Mouse (Mus musculus): ENCODE measurements around the gene Fam104a. TPM values are rescaled to one million over a fixed set of nuclear protein-coding genes. Genes with fewer than 3 reads are reported as not detected.

Gene Fam104a
- polyA plus RNA-seq, 1 experiment from 2014 or later: 53.7 TPM

GRCm38 (mm10) chr11:113674595-113674994, 9.4 kb downstream of the Fam104a start:
- Histone ChIP-seq H3K27ac (ENCODE audit: low read depth, low read length) (no peak overlapping the region), H3K27me3 (replicated peaks; ENCODE audit: control insufficient read depth, insufficient read depth, low read length) (no peaks in the 10 kb centered on the region), H3K9me3 (replicated peaks; ENCODE audit: control insufficient read depth, low read length) (no peaks in the 10 kb centered on the region), H3K4me1 (ENCODE audit: control insufficient read depth, insufficient read depth, low read length) (no peaks in the 10 kb centered on the region), H3K4me3 (ENCODE audit: low read depth, low read length) (no peak overlapping the region), H3K4me2 (ENCODE audit: low read length) (no peak overlapping the region), H3K9ac (ENCODE audit: low read length) (no peak overlapping the region), H3K36me3 (ENCODE audit: control insufficient read depth, insufficient read depth, low read length) (peaks cover 44% of the 10 kb centered on the region)
- DNase-seq (ENCODE audit: low spot score) (no peak), ATAC-seq (no peak)
- WGBS: 85% methylated on average over 5 of the region's 5 CpGs

GRCm38 (mm10) chr11:113673614-113674013, 10.3 kb downstream of the Fam104a start:
- Histone ChIP-seq H3K9ac (ENCODE audit: low read length) (no peak overlapping the region), H3K4me1 (ENCODE audit: control insufficient read depth, insufficient read depth, low read length) (no peaks in the 10 kb centered on the region), H3K27me3 (replicated peaks; ENCODE audit: control insufficient read depth, insufficient read depth, low read length) (no peaks in the 10 kb centered on the region), H3K36me3 (ENCODE audit: control insufficient read depth, insufficient read depth, low read length) (peaks cover 49% of the 10 kb centered on the region), H3K27ac (ENCODE audit: low read depth, low read length) (0 out of 2 replicates have a peak overlapping the region, but pooled peaks have one; percentile 1), H3K4me3 (ENCODE audit: low read depth, low read length) (no peak overlapping the region), H3K9me3 (replicated peaks; ENCODE audit: control insufficient read depth, low read length) (no peaks in the 10 kb centered on the region), H3K4me2 (ENCODE audit: low read length) (no peak overlapping the region)
- DNase-seq (ENCODE audit: low spot score): peak; percentile 43
- ATAC-seq: no peak
- WGBS: 71% methylated on average over 4 of the region's 4 CpGs

DNA sequence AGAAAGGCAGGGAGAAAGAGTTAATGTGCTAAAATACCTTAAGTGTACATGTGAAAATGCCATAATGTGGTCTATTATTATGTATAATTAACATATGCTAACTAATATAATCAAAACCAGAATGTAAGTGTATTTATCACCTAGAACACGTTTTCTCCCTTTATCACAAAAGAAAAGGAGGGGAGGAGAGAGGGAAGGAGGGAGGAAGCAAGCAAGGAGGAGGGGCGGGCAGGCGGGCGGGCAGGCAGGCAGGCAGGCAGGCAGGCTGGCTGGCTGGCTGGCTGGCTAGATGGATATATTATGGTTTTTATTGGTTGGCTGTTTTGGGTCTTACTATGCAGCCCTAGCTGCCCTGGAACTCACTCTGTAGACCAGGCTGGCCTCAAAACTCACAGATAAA, 14.2 kb downstream of the Fam104a start:
- WGBS: 78% methylated on average over 4 of the region's 4 CpGs
- H3K9me3 ChIP-seq (replicated peaks; ENCODE audit: control insufficient read depth, low read length): no peaks in the 10 kb centered on the region
- H3K36me3 ChIP-seq (ENCODE audit: control insufficient read depth, insufficient read depth, low read length): peaks cover 43% of the 10 kb centered on the region
- no peaks in the 10 kb centered on the region; the same call in 1 of the 2 replicates for H3K4me1 ChIP-seq (ENCODE audit: control insufficient read depth, insufficient read depth, low read length)
- DNase-seq (ENCODE audit: low spot score): no peak
- H3K27me3 ChIP-seq (replicated peaks; ENCODE audit: control insufficient read depth, insufficient read depth, low read length): no peaks in the 10 kb centered on the region
- H3K4me3 ChIP-seq (ENCODE audit: low read depth, low read length): no peak overlapping the region
- ATAC-seq: no peak
- H3K27ac ChIP-seq (ENCODE audit: low read depth, low read length): no peak overlapping the region
- no peak overlapping the region for H3K4me2 ChIP-seq (ENCODE audit: low read length)
- no peak overlapping the region for H3K9ac ChIP-seq (ENCODE audit: low read length)

GRCm38 (mm10) chr11:113668857-113669256, 15.1 kb downstream of the Fam104a start:
- WGBS: 93% methylated on average over 5 of the region's 5 CpGs
- H3K4me1 ChIP-seq (ENCODE audit: control insufficient read depth, insufficient read depth, low read length): no peaks in the 10 kb centered on the region; the same call in 1 of the 2 replicates

GRCm38 (mm10) chr11:113667704-113668103, 16.3 kb downstream of the Fam104a start:
- no peak for ATAC-seq
- 87% methylated on average over 4 of the region's 4 CpGs for WGBS
- no peaks in the 10 kb centered on the region for H3K9me3 ChIP-seq (replicated peaks; ENCODE audit: control insufficient read depth, low read length)
- no peak overlapping the region for H3K4me2 ChIP-seq (ENCODE audit: low read length)
- no peaks in the 10 kb centered on the region; the same call in 1 of the 2 replicates for H3K4me1 ChIP-seq (ENCODE audit: control insufficient read depth, insufficient read depth, low read length)
- no peak overlapping the region for H3K9ac ChIP-seq (ENCODE audit: low read length)
- H3K36me3 ChIP-seq (ENCODE audit: control insufficient read depth, insufficient read depth, low read length): peaks cover 46% of the 10 kb centered on the region
- no peak overlapping the region for H3K27ac ChIP-seq (ENCODE audit: low read depth, low read length)
- no peaks in the 10 kb centered on the region for H3K27me3 ChIP-seq (replicated peaks; ENCODE audit: control insufficient read depth, insufficient read depth, low read length)
- H3K4me3 ChIP-seq (ENCODE audit: low read depth, low read length): no peak overlapping the region
- DNase-seq (ENCODE audit: low spot score): no peak

More at GRCm38 (mm10) chr11:113668857-113669256, 15.1 kb downstream of the Fam104a start:
- no peak overlapping the region for H3K4me3 ChIP-seq (ENCODE audit: low read depth, low read length)
- H3K4me2 ChIP-seq (ENCODE audit: low read length): no peak overlapping the region
- no peak overlapping the region for H3K27ac ChIP-seq (ENCODE audit: low read depth, low read length)
- H3K9ac ChIP-seq (ENCODE audit: low read length): no peak overlapping the region
- peaks cover 43% of the 10 kb centered on the region for H3K36me3 ChIP-seq (ENCODE audit: control insufficient read depth, insufficient read depth, low read length)
- H3K27me3 ChIP-seq (replicated peaks; ENCODE audit: control insufficient read depth, insufficient read depth, low read length): no peaks in the 10 kb centered on the region
- no peaks in the 10 kb centered on the region for H3K9me3 ChIP-seq (replicated peaks; ENCODE audit: control insufficient read depth, low read length)
- DNase-seq (ENCODE audit: low spot score): no peak
- ATAC-seq: no peak

GRCm38 (mm10) chr11:113667122-113667521, 16.8 kb downstream of the Fam104a start:
- Histone ChIP-seq H3K4me3 (ENCODE audit: low read depth, low read length) (no peak overlapping the region), H3K36me3 (ENCODE audit: control insufficient read depth, insufficient read depth, low read length) (peaks cover 51% of the 10 kb centered on the region), H3K9me3 (replicated peaks; ENCODE audit: control insufficient read depth, low read length) (no peaks in the 10 kb centered on the region), H3K4me1 (ENCODE audit: control insufficient read depth, insufficient read depth, low read length) (no peaks in the 10 kb centered on the region; the same call in 1 of the 2 replicates), H3K9ac (ENCODE audit: low read length) (no peak overlapping the region), H3K27ac (ENCODE audit: low read depth, low read length) (no peak overlapping the region), H3K27me3 (replicated peaks; ENCODE audit: control insufficient read depth, insufficient read depth, low read length) (no peaks in the 10 kb centered on the region), H3K4me2 (ENCODE audit: low read length) (no peak overlapping the region)
- ATAC-seq (no peak), DNase-seq (ENCODE audit: low spot score) (peak; percentile 43)
- WGBS: 69% methylated on average over 2 of the region's 2 CpGs

GRCm38 (mm10) chr11:113666648-113667047, 17.3 kb downstream of the Fam104a start:
- H3K27ac ChIP-seq (ENCODE audit: low read depth, low read length): peak overlapping the region; percentile 27; the same call in 1 of the 2 replicates
- no peaks in the 10 kb centered on the region; the same call in 1 of the 2 replicates for H3K4me1 ChIP-seq (ENCODE audit: control insufficient read depth, insufficient read depth, low read length)
- peaks cover 55% of the 10 kb centered on the region for H3K36me3 ChIP-seq (ENCODE audit: control insufficient read depth, insufficient read depth, low read length)
- H3K4me3 ChIP-seq (ENCODE audit: low read depth, low read length): no peak overlapping the region
- no peak overlapping the region for H3K9ac ChIP-seq (ENCODE audit: low read length)
- H3K4me2 ChIP-seq (ENCODE audit: low read length): no peak overlapping the region
- WGBS: 66% methylated on average over 10 of the region's 10 CpGs
- no peak for ATAC-seq
- H3K27me3 ChIP-seq (replicated peaks; ENCODE audit: control insufficient read depth, insufficient read depth, low read length): no peaks in the 10 kb centered on the region
- no peaks in the 10 kb centered on the region for H3K9me3 ChIP-seq (replicated peaks; ENCODE audit: control insufficient read depth, low read length)
- no peak for DNase-seq (ENCODE audit: low spot score)

GRCm38 (mm10) chr11:113666205-113666604, 17.8 kb downstream of the Fam104a start:
- 87% methylated on average over 6 of the region's 6 CpGs for WGBS
- Histone ChIP-seq H3K27ac (ENCODE audit: low read depth, low read length) (no peak overlapping the region), H3K36me3 (ENCODE audit: control insufficient read depth, insufficient read depth, low read length) (peaks cover 55% of the 10 kb centered on the region), H3K4me2 (ENCODE audit: low read length) (no peak overlapping the region), H3K4me1 (ENCODE audit: control insufficient read depth, insufficient read depth, low read length) (no peaks in the 10 kb centered on the region; the same call in 1 of the 2 replicates), H3K9me3 (replicated peaks; ENCODE audit: control insufficient read depth, low read length) (no peaks in the 10 kb centered on the region), H3K9ac (ENCODE audit: low read length) (no peak overlapping the region), H3K4me3 (ENCODE audit: low read depth, low read length) (no peak overlapping the region), H3K27me3 (replicated peaks; ENCODE audit: control insufficient read depth, insufficient read depth, low read length) (no peaks in the 10 kb centered on the region)
- ATAC-seq: no peak
- no peak for DNase-seq (ENCODE audit: low spot score)

DNA sequence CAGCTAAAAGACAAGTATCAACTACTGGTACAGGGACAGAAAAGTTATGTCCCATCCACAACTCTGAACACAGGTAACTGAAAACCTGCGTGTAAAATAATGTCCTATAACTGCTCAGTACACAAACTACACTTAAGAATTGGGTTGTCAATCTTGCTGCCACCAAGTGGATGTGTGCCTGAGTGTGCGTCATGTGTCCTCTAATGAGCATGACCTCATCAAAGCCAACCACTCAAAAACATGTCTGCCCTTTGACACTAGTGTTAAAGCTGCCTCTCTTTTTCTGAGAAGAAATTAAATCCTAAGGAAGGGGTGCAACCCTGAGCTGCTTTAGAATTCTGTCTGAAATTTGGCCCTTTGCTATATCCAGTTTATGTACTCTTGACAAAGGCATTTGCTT, 19.7 kb downstream of the Fam104a start:
- Histone ChIP-seq H3K36me3 (ENCODE audit: control insufficient read depth, insufficient read depth, low read length) (peaks cover 67% of the 10 kb centered on the region), H3K9ac (ENCODE audit: low read length) (no peak overlapping the region), H3K4me3 (ENCODE audit: low read depth, low read length) (no peak overlapping the region), H3K4me1 (ENCODE audit: control insufficient read depth, insufficient read depth, low read length) (no peaks in the 10 kb centered on the region; the same call in 1 of the 2 replicates), H3K27me3 (replicated peaks; ENCODE audit: control insufficient read depth, insufficient read depth, low read length) (no peaks in the 10 kb centered on the region), H3K9me3 (replicated peaks; ENCODE audit: control insufficient read depth, low read length) (no peaks in the 10 kb centered on the region), H3K27ac (ENCODE audit: low read depth, low read length) (no peak overlapping the region), H3K4me2 (ENCODE audit: low read length) (no peak overlapping the region)
- no peak for ATAC-seq
- WGBS: 70% methylated on average over 2 of the region's 2 CpGs
- DNase-seq (ENCODE audit: low spot score): no peak

Data from forebrain, embryonic 14.5 days (tissue).